Mouse (Mus musculus): ENCODE measurements around the gene Shld1. TPM values are rescaled to one million over a fixed set of nuclear protein-coding genes. Genes with fewer than 3 reads are reported as not detected.

Shld1 gene
- total RNA-seq, 1 experiment from 2014 or later = 8.8 TPM

- ATAC-seq (ENCODE audit: extremely low read depth, insufficient number of reproducible peaks, low FRiP score, poor library complexity, severe bottlenecking) = no peak
Measured at GRCm38 (mm10) chr2:132716901-132717536, 30.3 kb downstream of the Shld1 start.

- ATAC-seq (ENCODE audit: extremely low read depth, insufficient number of reproducible peaks, low FRiP score, poor library complexity, severe bottlenecking) = no peak
Measured at GRCm38 (mm10) chr2:132717537-132717912, 30.8 kb downstream of the Shld1 start.

GRCm38 (mm10) chr2:132720921-132721566 is 34.3 kb downstream of the Shld1 start:
- ATAC-seq (ENCODE audit: extremely low read depth, insufficient number of reproducible peaks, low FRiP score, poor library complexity, severe bottlenecking) = no peak

- no peak for ATAC-seq (ENCODE audit: extremely low read depth, insufficient number of reproducible peaks, low FRiP score, poor library complexity, severe bottlenecking)
Measured at GRCm38 (mm10) chr2:132721844-132722243, 35.1 kb downstream of the Shld1 start.

GRCm38 (mm10) chr2:132723958-132724431 is 37.3 kb downstream of the Shld1 start:
- ATAC-seq (ENCODE audit: extremely low read depth, insufficient number of reproducible peaks, low FRiP score, poor library complexity, severe bottlenecking) = no peak

GRCm38 (mm10) chr2:132724561-132724960 is 37.8 kb downstream of the Shld1 start:
- no peak for ATAC-seq (ENCODE audit: extremely low read depth, insufficient number of reproducible peaks, low FRiP score, poor library complexity, severe bottlenecking)

- ATAC-seq (ENCODE audit: extremely low read depth, insufficient number of reproducible peaks, low FRiP score, poor library complexity, severe bottlenecking) = 0 out of 2 replicates have a peak, but pooled peaks have one; percentile 9
Measured at GRCm38 (mm10) chr2:132725376-132725905, 38.7 kb downstream of the Shld1 start.

- no peak for ATAC-seq (ENCODE audit: extremely low read depth, insufficient number of reproducible peaks, low FRiP score, poor library complexity, severe bottlenecking)
Measured at GRCm38 (mm10) chr2:132726156-132726555, 39.4 kb downstream of the Shld1 start.

GRCm38 (mm10) chr2:132732940-132733339 is 46.2 kb downstream of the Shld1 start:
- ATAC-seq (ENCODE audit: extremely low read depth, insufficient number of reproducible peaks, low FRiP score, poor library complexity, severe bottlenecking) = no peak

- no peak for ATAC-seq (ENCODE audit: extremely low read depth, insufficient number of reproducible peaks, low FRiP score, poor library complexity, severe bottlenecking)
Measured at GRCm38 (mm10) chr2:132733603-132734573, 47.2 kb downstream of the Shld1 start.

GRCm38 (mm10) chr2:132738816-132739432 is 52.2 kb downstream of the Shld1 start:
- ATAC-seq (ENCODE audit: extremely low read depth, insufficient number of reproducible peaks, low FRiP score, poor library complexity, severe bottlenecking) = no peak

GRCm38 (mm10) chr2:132741862-132742347 is 55.2 kb downstream of the Shld1 start:
- no peak for ATAC-seq (ENCODE audit: extremely low read depth, insufficient number of reproducible peaks, low FRiP score, poor library complexity, severe bottlenecking)

- no peak for ATAC-seq (ENCODE audit: extremely low read depth, insufficient number of reproducible peaks, low FRiP score, poor library complexity, severe bottlenecking)
Measured at GRCm38 (mm10) chr2:132744866-132745265, 58.1 kb downstream of the Shld1 start.

GRCm38 (mm10) chr2:132746108-132746507 is 59.4 kb downstream of the Shld1 start:
- no peak for ATAC-seq (ENCODE audit: extremely low read depth, insufficient number of reproducible peaks, low FRiP score, poor library complexity, severe bottlenecking)

- no peak for ATAC-seq (ENCODE audit: extremely low read depth, insufficient number of reproducible peaks, low FRiP score, poor library complexity, severe bottlenecking)
Measured at GRCm38 (mm10) chr2:132750726-132751125, 64.0 kb downstream of the Shld1 start.

- no peak for ATAC-seq (ENCODE audit: extremely low read depth, insufficient number of reproducible peaks, low FRiP score, poor library complexity, severe bottlenecking)
Measured at GRCm38 (mm10) chr2:132751141-132752066, 64.7 kb downstream of the Shld1 start.

GRCm38 (mm10) chr2:132752398-132752797 is 65.7 kb downstream of the Shld1 start:
- ATAC-seq (ENCODE audit: extremely low read depth, insufficient number of reproducible peaks, low FRiP score, poor library complexity, severe bottlenecking) = no peak

GRCm38 (mm10) chr2:132753137-132753536 is 66.4 kb downstream of the Shld1 start:
- no peak for ATAC-seq (ENCODE audit: extremely low read depth, insufficient number of reproducible peaks, low FRiP score, poor library complexity, severe bottlenecking)
